Mouse (Mus musculus) hindbrain, embryonic 11.5 days (tissue): ENCODE measurements around the gene Upk1a. TPM values are rescaled to one million over a fixed set of nuclear protein-coding genes. Genes with fewer than 3 reads are reported as not detected.

Source experiments
- ATAC-seq: fragments of 200-750 bp; cut with Nextera tagmentation; 2 replicates; pipeline ENCODE4 v1.8.0; 2017; ENCODE audit warnings: mild to moderate bottlenecking, moderate TSS enrichment, moderate library complexity; ENCODE audit not compliant: low FRiP score
- DNase-seq: peaks from one replicate; pipeline ENCODE4 v3.0.0-alpha.2; 2015; ENCODE audit warnings: low spot score
- H3K27ac ChIP-seq: fragments of 300-500 bp; sonication (generic); 2 replicates; pipeline ENCODE4 v1.5.1; 2014; ENCODE audit warnings: mild to moderate bottlenecking, low read depth, low read length
- H3K27me3 ChIP-seq: fragments of 300-500 bp; sonication (generic); 2 replicates; pipeline ENCODE4 v1.6.1; 2014; ENCODE audit warnings: mild to moderate bottlenecking, low read length, moderate library complexity, mixed read lengths; ENCODE audit not compliant: control insufficient read depth, insufficient read depth
- H3K36me3 ChIP-seq: fragments of 300-500 bp; sonication (generic); 2 replicates; pipeline ENCODE4 v1.6.1; 2014; ENCODE audit warnings: mild to moderate bottlenecking, low read length, moderate library complexity, mixed read lengths; ENCODE audit not compliant: control insufficient read depth, insufficient read depth
- H3K4me1 ChIP-seq: fragments of 300-500 bp; sonication (generic); replicated peaks from 2 replicates; pipeline ENCODE4 v1.6.1; 2014; ENCODE audit warnings: low read length, mixed read lengths; ENCODE audit not compliant: control insufficient read depth, insufficient read depth
- H3K4me2 ChIP-seq: fragments of 300-500 bp; sonication (generic); replicated peaks from 2 replicates; pipeline ENCODE4 v1.6.1; 2014; ENCODE audit warnings: mild to moderate bottlenecking, low read depth, low read length
- H3K4me3 ChIP-seq: fragments of 300-500 bp; sonication (generic); 2 replicates; pipeline ENCODE4 v1.5.1; 2014; ENCODE audit warnings: low read depth, low read length
- H3K9ac ChIP-seq: fragments of 300-500 bp; sonication (generic); 2 replicates; pipeline ENCODE4 v1.6.1; 2014; ENCODE audit warnings: low read depth, low read length
- H3K9me3 ChIP-seq: fragments of 300-500 bp; sonication (generic); 2 replicates; pipeline ENCODE4 v1.6.1; 2016; ENCODE audit warnings: low read length; ENCODE audit not compliant: control insufficient read depth
- WGBS: fragments of 180-500 bp; shearing (Covaris S2); extraction: QIAGEN DNeasy Blood & Tissue Kit; methylation state at CpG from one replicate; pipeline ENCODE4 v1.1.7; 2014; 5-methylcytosine and 5-hydroxymethylcytosine counted together
- polyA plus RNA-seq: library from polyadenylated mRNA; unstranded; fragments of >200 nt; fragmentation: Nextera tagmentation; extraction: Ambion mirVana; gene quantifications from 2 replicates; pipeline ENCODE4 v1.2.1, GENCODE M21; 2014

The Upk1a gene
- polyA plus RNA-seq, 1 experiment from 2014 or later = 1.2 TPM

- ATAC-seq (no peak), DNase-seq (no peak)
- H3K9ac ChIP-seq = no peak overlapping the region
- no peak overlapping the region for H3K4me2 ChIP-seq
- no peak overlapping the region for H3K4me3 ChIP-seq
- H3K4me1 ChIP-seq = peaks cover 2% of the 10 kb centered on the region; the same call in 1 of the 2 replicates
- H3K27me3 ChIP-seq = peaks cover 2% of the 10 kb centered on the region; the same call in 1 of the 2 replicates
- no peak overlapping the region for H3K27ac ChIP-seq
- 0 out of 2 replicates have a peak, but pooled peaks cover 8% of the 10 kb centered on the region for H3K36me3 ChIP-seq
- 85% methylated on average over 5 of the region's 5 CpGs for WGBS
- H3K9me3 ChIP-seq = no peaks in the 10 kb centered on the region
Measured at GRCm38 (mm10) chr7:30626647-30627046, 14.0 kb upstream of the Upk1a start.

GRCm38 (mm10) chr7:30625530-30626384 is 13.1 kb upstream of the Upk1a start, which contains the start of gene Cox6b1:
Cox6b1 (minus strand) TSS chr7:30626151.
- ATAC-seq = peak; percentile 91
- 0 out of 2 replicates have a peak, but pooled peaks cover 8% of the 10 kb centered on the region for H3K36me3 ChIP-seq
- H3K4me3 ChIP-seq = peak within 1 kb of the TSS; percentile 87
- peaks cover 2% of the 10 kb centered on the region; the same call in 1 of the 2 replicates for H3K4me1 ChIP-seq
- 2% methylated on average over 44 of the region's 44 CpGs for WGBS
- peak; percentile 95 for DNase-seq
- peak within 1 kb of the TSS; percentile 61 for H3K4me2 ChIP-seq
- peaks cover 2% of the 10 kb centered on the region; the same call in 1 of the 2 replicates for H3K27me3 ChIP-seq
- H3K9ac ChIP-seq = peak within 1 kb of the TSS; percentile 87
- H3K9me3 ChIP-seq = no peaks in the 10 kb centered on the region
- no peak within 1 kb of the TSS for H3K27ac ChIP-seq

- Histone ChIP-seq H3K27ac (no peak overlapping the region), H3K27me3 (no peaks in the 10 kb centered on the region), H3K9me3 (no peaks in the 10 kb centered on the region), H3K4me3 (no peak overlapping the region), H3K4me1 (no peaks in the 10 kb centered on the region), H3K36me3 (peaks cover 18% of the 10 kb centered on the region), H3K4me2 (no peak overlapping the region), H3K9ac (no peak overlapping the region)
- ATAC-seq (no peak), DNase-seq (peak; percentile 52)
- WGBS = 84% methylated on average over 3 of the region's 3 CpGs
Measured at GRCm38 (mm10) chr7:30619202-30619601, 6.6 kb upstream of the Upk1a start.

- Histone ChIP-seq H3K4me1 (no peaks in the 10 kb centered on the region), H3K4me2 (no peak overlapping the region), H3K9me3 (no peaks in the 10 kb centered on the region), H3K36me3 (peaks cover 18% of the 10 kb centered on the region), H3K27me3 (no peaks in the 10 kb centered on the region), H3K27ac (no peak overlapping the region), H3K9ac (no peak overlapping the region), H3K4me3 (no peak overlapping the region)
- no peak for ATAC-seq
- no peak for DNase-seq
- 90% methylated on average over 9 of the region's 9 CpGs for WGBS
Measured at GRCm38 (mm10) chr7:30618658-30619057, 6.0 kb upstream of the Upk1a start.

- 61% methylated on average over 5 of the region's 5 CpGs for WGBS
Measured at GRCm38 (mm10) chr7:30615049-30615760, 2.6 kb upstream of the Upk1a start.

GRCm38 (mm10) chr7:30614454-30614853 is 1.8 kb upstream of the Upk1a start:
- WGBS = 87% methylated on average over 2 of the region's 2 CpGs
- Histone ChIP-seq H3K9me3 (no peaks in the 10 kb centered on the region), H3K9ac (no peak overlapping the region), H3K4me3 (no peak overlapping the region), H3K4me1 (no peaks in the 10 kb centered on the region), H3K36me3 (peaks cover 10% of the 10 kb centered on the region), H3K4me2 (no peak overlapping the region), H3K27ac (no peak overlapping the region), H3K27me3 (no peaks in the 10 kb centered on the region)
- no peak for DNase-seq
- no peak for ATAC-seq

More at GRCm38 (mm10) chr7:30615049-30615760, 2.6 kb upstream of the Upk1a start:
- Histone ChIP-seq H3K4me3 (no peak overlapping the region), H3K9me3 (no peaks in the 10 kb centered on the region), H3K4me1 (no peaks in the 10 kb centered on the region), H3K36me3 (peaks cover 10% of the 10 kb centered on the region), H3K27ac (no peak overlapping the region), H3K9ac (no peak overlapping the region), H3K27me3 (no peaks in the 10 kb centered on the region), H3K4me2 (no peak overlapping the region)
- DNase-seq (no peak), ATAC-seq (no peak)

GRCm38 (mm10) chr7:30613529-30614112 is 974 bp upstream of the Upk1a start:
- Histone ChIP-seq H3K4me1 (no peaks in the 10 kb centered on the region), H3K9me3 (no peaks in the 10 kb centered on the region), H3K4me3 (no peak overlapping the region), H3K36me3 (peaks cover 6% of the 10 kb centered on the region), H3K9ac (no peak overlapping the region), H3K4me2 (no peak overlapping the region), H3K27me3 (no peaks in the 10 kb centered on the region), H3K27ac (no peak overlapping the region)
- DNase-seq (peak; percentile 79), ATAC-seq (peak; percentile 27; the same call in 1 of the 2 replicates)
- 24% methylated on average over 14 of the region's 14 CpGs for WGBS

- 58% methylated on average over 7 of the region's 7 CpGs for WGBS
- no peak for DNase-seq
- H3K4me3 ChIP-seq = no peak overlapping the region
- H3K27ac ChIP-seq = no peak overlapping the region
- H3K4me1 ChIP-seq = no peaks in the 10 kb centered on the region
- H3K36me3 ChIP-seq = no peaks in the 10 kb centered on the region
- no peaks in the 10 kb centered on the region for H3K27me3 ChIP-seq
- H3K4me2 ChIP-seq = no peak overlapping the region
- no peaks in the 10 kb centered on the region for H3K9me3 ChIP-seq
- H3K9ac ChIP-seq = no peak overlapping the region
- no peak for ATAC-seq
Measured at GRCm38 (mm10) chr7:30610043-30610442, 2.6 kb downstream of the Upk1a start.
